Mouse (Mus musculus) adipocyte (in vitro differentiated cells): ENCODE data around the gene C77080.

ENCODE experiments used
- DNase-seq: peaks from one replicate; pipeline ENCODE4 v3.0.0-alpha.2; 2016; ENCODE audit warnings: low spot score

C77080 gene

DNA sequence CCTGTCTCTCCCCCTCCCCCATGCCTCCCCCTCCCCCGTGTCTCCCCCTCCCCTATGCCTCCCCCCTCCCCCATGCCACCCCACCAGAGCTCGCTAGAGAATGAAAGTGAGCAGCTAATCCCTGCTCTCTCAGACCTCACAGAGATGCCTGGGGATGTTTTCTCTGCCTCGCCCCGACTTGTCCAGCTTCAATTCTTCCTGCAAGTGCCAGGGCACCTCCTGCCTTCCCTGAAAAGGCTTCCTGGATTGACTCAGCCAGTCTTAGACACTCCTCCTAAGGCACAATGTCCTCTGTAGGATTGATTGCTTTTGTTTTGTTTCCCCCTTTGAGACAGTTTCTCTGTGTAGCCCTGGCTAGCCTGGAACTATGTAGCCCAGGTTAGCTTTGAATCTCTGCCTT lies at the start of gene C77080:
Gene C77080 (minus strand): TSS at position 209 of the 400 bp plus-strand sequence.
- DNase-seq, result no peak

DNA sequence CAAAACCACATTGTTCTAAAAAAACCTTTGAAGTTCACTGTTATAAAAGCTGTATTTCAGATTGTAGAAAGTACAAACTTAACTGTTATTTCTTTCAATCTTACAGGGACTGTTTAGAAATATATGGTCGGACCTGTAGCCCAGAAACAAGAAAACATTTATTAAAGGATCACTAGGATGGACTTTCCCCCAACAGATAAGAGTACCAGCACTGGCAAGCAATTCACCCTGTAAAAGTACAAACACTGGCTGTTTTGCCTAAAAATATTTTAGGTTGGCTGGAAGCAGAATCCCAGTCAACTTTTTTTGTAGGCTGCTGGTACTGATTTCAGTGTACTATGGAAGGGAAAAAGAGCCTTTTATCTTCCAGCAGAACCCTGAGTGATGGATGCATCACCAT lies 46.7 kb upstream of the C77080 start:
- DNase-seq, result no peak

DNA sequence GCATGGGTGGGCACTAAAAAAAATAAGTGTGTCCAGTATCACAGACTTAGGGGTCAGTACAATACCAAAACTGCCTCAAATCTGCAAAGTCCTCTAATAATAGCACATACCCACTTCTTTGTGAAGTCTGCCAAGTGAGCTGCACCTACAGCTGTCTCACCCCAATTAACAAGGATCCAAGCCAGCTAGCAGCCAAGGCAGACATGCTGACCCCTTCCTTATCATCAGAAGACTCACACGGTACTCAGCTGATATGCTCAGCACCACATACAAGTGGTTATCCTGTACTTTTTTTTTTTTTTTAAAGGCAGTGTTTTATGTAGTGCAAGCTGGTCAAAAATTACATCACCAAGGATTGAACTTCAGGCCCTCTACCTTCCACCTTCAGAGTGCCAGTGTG lies 43.1 kb upstream of the C77080 start:
- DNase-seq, result no peak

DNA sequence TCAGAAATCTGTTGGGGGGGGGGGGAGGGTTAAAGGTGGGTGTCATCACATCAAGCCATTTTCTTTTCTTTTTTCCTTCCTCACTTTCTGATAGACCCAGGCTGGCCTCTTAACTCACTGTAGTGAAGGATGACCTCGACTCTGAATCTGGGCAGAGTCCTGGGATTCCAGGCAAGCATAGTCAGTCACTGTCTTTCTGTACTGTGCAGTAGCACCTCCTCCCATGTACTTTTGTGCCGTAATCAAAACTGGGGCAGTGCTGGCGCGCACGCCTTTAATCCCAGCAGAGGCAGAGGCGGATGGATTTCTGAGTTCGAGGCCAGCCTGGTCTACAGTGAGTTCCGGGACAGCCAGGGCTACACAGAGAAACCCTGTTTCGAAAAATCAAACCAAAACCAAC lies 42.6 kb upstream of the C77080 start:
- DNase-seq, result peak; percentile 56

DNA sequence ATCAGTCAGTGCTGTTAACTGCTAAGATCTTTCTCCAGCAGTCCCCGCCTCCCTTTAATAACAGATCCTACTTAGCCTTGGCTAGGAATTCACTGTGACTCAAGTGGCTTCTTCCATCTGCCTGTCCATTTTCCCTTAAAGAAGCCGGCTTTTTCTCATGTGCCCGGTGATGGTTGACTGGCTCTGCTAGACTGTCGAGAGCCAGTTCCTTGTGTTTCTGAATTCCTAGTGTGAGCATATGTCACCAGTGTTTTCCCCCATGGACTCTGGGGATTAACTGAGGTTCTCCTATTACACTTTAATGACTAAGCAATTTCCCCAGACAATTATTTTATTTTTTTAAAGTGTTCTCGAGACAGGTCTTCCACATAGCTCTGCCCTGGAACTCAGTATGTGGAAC lies 42.2 kb upstream of the C77080 start:
- peak; percentile 84 for DNase-seq

DNA sequence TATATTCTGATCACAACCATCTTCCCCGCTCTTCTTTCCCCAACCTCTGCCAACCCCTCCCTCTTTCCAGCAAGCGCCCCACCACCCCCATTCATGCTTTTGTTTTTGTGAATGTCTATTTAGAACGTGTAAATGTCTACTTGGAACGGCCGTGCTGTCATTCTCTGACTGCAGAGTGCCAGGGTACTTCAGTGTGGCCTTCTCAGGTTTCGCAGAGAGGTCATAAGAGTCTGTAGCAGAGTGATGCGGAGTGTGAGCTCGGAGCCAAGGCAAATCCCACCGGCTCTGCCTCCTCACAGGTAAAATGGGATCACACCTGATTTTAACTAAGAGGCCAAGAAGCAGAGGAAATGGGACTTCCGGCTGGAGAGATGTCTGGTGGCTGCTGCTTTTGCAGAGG lies 37.9 kb upstream of the C77080 start:
- DNase-seq, result no peak

DNA sequence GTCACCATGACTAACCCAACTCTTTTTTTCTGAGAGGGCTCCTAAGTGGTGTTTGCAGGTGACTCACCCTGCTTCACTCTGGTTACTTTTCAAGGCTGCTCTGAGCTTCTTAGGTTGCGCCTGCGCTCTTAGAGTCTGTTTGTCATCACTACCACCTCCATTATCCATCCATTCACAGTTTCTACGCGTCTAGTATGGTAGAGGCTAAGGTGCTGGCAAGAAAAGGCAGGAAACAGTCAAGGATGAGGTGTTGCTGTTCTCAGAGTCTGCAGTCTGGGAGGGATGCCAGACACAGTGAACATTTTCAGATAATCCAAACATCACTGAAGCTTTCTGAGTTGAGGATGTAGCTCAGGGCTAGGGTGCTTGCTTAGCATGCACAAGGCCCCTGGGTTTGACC lies 36.5 kb upstream of the C77080 start:
- DNase-seq, result no peak

DNA sequence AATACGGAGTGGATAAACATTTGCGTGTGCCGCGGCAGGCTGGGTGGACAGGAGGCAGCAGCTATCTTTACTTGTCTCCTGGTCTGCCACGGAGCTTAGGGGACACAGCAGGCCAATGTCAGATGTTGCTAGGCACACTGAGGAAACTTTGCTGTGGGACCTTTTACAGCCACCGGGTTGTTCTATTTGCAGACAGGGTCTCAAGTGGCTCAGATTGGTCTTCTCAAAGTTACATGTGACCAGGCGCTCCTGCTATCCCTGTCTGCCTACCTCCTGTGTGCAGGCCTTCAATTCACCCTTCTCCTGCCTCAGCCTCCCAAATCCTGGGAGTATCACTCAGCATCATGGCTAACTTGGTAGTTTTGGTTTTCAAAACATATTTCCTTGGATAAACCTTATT lies 34.9 kb upstream of the C77080 start:
- no peak for DNase-seq

DNA sequence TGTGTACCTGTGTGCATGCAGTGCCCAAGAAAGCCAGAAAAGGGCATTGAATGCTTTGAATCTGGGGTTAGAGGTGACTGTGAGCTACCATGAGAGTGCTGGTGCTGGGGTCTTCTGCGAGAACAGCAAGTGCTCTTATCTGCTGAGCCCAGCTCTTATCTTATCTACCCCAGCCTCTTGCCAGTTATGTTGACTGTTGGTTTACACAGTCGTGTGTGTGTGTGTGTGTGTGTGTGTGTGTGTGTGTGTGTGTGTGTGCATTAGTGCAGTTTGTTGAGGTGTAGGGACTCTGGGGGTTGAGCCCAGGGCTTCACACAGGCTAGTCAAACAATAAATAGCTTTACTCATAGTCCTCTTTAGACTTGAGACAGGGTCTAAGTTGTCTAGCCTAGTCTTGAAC lies 34.0 kb upstream of the C77080 start:
- no peak for DNase-seq

DNA sequence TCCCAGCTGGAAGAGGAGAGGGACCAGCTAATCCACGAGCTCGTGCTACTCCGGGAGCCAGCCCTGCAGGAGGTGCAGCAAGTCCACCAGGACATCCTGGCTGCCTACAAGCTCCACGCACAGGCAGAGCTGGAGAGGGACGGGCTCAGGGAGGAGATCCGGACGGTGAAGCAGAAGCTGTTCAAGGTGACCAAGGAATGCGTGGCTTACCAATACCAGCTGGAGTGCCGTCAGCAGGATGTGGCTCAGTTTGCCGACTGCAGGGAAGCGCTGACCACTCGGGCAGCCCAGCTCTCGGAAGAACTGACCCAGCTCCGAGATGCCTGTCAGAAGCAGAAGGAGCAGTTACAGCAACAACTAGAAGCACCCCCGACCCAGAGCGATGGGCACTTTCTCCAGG lies 32.5 kb upstream of the C77080 start:
- DNase-seq, result no peak

DNA sequence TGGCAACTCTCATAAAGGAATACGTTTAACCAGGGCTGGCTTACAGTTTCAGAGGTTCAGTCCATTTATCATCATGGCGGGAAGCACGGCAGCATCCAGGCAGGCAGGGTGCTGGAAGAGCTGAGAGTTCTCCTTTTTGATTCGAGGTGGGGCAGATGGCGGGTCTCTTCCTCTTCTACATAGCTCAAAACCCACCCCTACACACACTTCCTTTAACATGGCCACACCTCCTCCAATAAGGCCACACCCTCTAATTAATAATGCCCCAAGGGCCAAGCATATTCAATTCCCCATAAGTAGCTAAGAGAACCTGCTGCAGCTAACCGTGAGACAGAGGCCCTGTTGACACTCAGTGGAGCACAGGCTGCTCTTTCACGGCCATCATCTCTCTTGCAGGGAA lies 31.6 kb upstream of the C77080 start:
- DNase-seq, result no peak

DNA sequence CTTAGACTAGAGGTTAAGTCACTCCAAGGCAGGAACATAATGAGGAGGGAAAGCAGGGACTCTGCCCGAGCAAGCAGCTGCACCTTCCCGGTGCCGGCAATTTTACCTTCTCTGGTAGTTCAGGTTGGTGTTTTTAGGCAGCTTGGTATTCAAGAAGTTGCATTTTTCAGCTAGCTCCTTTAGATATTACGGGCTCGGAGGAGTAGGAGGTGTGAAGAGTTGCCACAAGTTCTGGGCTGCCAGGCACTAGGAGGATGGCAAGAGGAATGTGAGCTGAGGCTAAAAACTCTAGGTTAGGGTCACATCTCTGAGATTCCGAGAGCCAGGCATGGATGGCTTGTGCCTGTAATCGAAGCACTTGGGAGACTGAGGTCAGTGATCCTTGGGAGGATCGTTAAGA lies 28.5 kb upstream of the C77080 start:
- DNase-seq, result no peak

DNA sequence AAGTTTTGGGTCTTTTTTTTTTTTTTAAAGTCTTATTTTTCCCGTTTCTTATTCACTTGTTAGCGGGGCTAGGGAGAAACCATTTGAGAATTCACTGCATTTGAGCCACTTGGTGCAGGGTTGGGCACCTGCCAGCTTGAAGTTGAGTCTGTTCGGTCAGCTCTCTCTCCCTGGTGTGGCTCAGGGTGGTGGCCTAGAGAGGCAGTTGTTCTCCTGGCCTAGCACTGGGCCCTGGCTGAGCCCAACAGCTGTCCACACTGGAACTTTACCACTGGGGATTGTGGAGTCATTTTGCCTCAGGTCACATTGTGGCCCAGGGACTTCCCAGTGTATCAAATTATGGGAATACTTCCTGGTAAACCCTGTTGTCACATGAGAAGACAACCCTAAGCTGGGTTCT lies 26.9 kb upstream of the C77080 start:
- peak; percentile 65 for DNase-seq

DNA sequence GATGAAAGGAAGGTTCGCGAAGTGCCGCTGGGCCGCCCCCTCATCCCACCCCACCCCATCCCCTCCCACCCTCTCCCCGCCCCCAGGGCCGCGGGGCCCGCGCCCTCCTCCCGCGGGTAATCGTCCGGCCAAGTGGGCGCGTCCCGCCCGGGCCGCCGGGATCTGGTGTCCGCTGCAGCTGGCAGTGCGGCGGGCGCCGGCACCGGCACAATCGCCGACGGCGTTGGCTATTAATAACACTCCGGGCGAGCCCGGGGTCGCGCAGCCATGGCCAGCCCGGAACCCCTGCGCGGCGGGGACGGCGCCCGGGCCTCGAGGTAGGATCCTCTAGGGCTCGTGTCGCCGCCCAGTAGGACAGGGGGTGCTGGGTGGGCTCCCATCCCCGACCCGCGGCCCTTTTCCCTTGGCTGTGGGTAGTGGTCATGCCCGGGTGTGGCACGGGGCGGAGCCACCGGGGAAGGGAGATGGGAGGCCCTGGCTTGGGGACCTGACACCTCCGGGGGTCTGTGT lies 26.3 kb upstream of the C77080 start, which contains the start of gene Sync:
Gene Sync (plus strand): TSS at position 146 of the 510 bp plus-strand sequence.
- no peak for DNase-seq

DNA sequence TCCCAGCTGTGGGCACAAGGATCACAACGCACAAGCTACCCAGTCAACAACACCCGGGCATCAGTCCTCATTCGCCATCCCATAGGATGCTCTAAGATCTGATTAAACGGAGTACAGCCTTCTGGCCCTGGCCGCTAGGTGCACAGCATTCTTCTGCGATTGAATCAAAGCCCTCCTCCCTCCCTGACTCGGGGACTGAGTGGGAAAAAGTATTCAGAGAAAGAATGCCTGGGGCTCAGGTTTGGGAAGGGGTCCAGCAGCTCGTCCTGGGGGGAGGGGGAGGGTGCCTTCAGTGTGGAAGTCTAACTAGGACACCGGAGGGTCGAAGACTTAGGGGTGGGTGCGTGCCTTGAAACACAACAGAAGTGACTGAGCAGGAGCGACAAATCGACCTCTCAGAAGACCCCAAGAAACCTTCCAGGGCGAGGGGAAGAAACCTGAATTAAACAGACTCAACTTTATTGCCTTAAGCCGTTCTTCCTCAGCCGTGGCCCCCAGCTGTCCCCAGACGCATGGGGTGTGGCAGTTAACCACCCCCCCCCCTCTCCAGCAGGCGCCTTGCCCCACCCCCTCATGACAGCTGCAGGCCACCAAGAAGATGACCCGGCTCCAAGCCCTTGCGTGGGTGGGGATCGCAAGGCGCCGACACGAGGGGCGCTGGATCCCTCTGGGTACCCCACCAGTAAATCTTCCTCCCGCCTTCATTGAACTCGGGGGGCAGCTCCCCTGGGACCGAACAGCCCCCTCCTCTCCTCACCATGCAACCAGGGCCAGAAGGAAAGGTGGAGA lies 25.7 kb upstream of the C77080 start:
- no peak for DNase-seq

DNA sequence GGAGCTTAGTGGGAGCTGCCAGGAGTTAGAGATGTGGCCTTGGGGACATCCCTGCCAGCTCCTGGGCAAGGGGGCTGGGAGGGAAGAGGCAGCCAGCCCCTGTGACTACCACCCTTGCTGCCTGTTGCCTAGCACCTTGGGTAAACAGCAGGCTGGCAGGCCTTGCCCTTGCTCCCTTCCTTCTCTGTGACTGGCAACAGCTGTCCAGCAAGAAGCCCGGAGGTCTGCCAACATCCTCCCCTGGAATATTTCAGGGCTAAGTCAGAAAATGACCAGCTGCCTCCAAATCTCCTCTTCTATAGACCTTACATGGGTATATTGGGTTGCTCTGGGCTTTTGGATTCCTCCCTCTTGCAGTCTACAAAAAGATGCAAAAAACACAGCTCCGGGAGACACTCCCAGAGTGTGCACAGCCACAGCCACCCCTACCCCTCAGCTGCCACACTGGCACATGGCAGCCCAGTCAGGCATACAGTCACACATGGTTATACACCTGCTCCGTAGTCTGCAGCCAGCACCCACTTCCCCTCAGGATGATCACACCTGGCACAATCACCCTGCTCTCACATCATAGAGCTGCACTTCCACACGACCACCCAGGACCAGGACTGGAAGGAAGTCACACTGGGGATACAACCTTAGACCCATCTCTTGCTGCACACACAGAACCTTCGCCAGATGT lies 24.9 kb upstream of the C77080 start:
- DNase-seq, result no peak

DNA sequence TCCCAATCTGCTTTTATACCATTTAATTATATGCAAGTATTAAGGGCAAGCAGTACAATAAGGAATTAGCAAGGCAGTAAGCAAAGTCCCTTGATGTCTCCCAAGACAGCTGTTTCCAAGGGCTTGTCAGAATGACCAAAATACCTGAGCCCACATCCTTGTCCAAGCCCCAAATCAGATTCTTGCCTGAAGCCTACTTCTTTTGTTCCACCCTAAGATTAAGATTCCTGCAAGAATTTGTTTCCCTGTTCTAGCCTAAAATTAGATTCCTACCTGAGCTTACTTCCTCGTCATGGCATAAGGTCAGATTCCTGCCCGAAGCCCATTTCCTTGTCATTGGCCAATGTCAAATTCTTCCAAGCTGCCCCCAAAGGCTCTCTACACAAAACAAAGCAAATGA lies 23.5 kb upstream of the C77080 start:
- DNase-seq, result no peak

DNA sequence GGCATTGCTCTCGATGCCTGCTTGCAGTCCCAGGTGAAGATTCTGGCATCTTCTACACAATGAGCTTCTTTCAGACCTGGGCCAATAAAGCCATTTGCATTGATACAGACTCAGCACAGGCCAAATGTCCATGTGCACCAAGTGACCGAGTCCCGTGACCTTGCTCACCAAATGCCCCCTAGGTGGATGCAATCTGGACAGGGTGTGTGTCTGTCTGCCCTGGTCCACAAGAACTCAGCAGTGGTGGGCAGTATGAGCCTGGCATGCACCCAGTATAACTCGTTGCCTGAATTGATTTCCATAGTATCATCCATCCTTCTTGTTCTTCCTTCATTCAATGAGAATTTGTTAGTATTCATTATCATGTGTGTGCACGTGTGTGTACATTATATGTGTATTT lies 22.0 kb upstream of the C77080 start:
- DNase-seq, result no peak

DNA sequence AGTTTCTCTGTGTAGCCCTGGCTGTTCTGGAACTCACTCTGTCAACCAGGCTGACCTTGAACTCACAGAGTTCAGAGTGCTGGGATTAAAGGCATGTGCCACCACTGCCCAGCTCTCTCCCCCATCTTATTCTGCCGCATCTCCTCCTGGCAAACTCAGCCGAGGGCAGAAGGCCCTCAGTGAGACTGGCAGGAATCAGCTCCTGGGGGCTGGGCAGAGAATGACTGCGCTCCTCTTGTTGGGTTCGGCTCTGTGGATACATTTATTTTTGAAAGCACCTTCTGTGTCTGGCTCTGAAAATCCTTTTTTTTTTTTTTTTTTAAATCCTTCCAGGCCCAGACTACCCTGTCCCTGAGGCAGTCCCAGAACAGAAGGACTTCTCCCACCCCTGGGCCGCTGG lies 21.6 kb upstream of the C77080 start:
- DNase-seq, result no peak

DNA sequence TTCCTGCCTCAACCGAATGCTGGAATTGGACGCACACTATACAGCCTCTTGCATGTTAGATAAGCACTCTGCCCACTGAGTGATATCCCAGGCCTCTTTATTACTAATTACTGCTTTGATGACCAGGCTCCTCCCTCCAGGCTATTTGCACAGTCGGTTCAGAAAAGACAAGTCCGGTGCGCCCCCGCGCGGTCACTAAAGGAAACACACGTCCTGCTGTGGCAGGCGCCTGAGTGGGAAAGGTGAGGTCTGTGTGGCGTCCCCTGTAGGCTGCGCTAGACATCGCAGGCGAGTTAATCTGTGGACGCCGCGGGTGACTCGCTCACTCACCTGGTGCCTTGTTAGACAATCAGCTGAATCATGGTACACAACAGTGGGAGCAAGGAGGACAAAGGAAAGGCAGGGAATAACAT lies 15.3 kb upstream of the C77080 start:
- peak; percentile 89 for DNase-seq

DNA sequence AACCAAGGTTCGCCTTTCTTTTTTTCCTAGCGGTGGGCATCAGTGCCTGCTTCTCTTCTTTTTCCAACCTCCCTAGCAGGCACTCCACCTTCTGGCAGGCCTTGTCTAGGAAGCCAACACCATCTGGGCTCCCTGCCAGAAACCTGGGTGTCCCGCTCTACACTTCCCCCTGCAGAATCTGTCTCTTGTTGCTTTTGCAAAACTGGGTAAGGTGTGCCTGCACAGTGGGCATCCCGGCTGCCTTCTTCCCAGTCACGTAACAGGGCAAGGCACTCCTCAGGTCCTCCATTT lies 11.5 kb upstream of the C77080 start:
- DNase-seq, result no peak

DNA sequence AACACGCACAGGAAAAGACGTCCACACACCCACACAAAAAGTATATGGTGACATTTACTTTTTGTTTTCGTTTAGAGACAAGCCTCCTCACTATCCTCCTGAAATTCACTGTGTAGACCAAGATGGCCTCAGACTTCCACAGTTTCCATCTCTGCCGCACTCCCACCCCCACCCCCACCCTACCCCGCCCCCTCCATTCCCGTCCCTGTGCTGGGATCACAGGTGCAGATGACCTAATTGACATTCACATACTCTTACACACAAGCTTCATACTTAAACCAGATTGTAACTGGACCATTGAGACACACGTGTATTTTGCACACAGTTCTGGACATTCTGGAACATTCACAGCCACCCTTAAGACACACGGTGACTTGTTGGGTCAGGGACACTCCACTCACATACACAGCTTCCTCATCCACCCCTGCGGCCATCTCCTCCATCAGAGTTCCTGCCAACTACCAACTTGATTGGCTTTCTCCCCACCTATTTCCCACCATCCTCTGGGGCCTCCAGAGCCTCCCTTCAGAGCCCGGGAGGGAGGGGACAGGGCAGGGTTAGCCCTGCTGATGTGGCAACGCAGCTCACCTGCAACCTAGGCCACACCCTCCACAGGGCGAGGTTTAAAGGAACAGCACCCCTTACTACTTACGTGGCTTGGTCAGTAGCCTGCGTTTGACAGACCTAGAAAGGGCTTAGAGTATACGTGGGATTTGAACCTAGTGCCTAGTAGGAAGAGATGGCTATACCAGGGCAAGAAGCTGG lies 11.0 kb upstream of the C77080 start:
- DNase-seq, result no peak

DNA sequence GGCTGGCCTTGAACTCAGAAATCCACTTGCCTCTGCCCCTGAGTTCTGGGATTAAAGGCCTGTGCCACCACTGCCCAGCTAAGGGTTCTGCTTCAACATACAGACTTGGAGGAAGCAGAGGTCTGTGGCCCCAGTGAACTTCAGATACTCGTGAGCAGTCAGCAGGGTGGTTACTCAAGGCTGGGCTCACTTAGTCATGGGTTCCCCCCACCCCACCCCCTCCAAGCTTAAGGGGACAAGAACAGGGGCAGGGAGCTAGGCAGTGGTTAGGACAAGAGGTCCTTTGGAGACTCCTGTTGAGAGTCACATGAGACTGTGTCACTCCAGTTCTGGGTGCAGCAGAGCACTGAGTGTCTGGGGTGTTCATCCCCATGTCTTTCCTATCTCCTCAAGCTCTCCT lies 7.5 kb upstream of the C77080 start:
- DNase-seq, result no peak
